Mouse (Mus musculus) cortical plate, adult 2 months (tissue): ENCODE measurements around the gene Acsl4.

Experiments used
- CTCF ChIP-seq: fragments of 200-500 bp; IDR thresholded peaks from 2 replicates; pipeline ENCODE4 v1.5.1; 2011; ENCODE audit warnings: mild to moderate bottlenecking, control low read depth, low read length; ENCODE audit not compliant: insufficient read depth; ENCODE audit errors: extremely low read depth
- POLR2A ChIP-seq: fragments of 200-500 bp; IDR thresholded peaks from 2 replicates; pipeline ENCODE4 v1.6.1; 2011; ENCODE audit warnings: mild to moderate bottlenecking, low read length, control low read depth; ENCODE audit not compliant: insufficient read depth; ENCODE audit errors: extremely low read depth

- TF ChIP-seq CTCF (no peak), POLR2A (no peak)
These were observed 114.3 kb downstream of the Acsl4 start for GRCm38 (mm10) chrX:142276031-142276430.
